Mouse (Mus musculus) kidney, adult 8-10 months (tissue): ENCODE measurements around the gene Akr1b7.
A peak's percentile ranks its signal among the peaks of the same experiment; 100 is the strongest.
"Not testable (repeated sequence)": the region's sequence is repeated elsewhere in the genome, so short reads cannot be mapped to it uniquely, and the experiment has no call there.

ENCODE experiments used
- DNase-seq, 2 experiments: peaks; one replicate each; pipeline ENCODE4 v3.0.0; 2022

The Akr1b7 gene

DNA sequence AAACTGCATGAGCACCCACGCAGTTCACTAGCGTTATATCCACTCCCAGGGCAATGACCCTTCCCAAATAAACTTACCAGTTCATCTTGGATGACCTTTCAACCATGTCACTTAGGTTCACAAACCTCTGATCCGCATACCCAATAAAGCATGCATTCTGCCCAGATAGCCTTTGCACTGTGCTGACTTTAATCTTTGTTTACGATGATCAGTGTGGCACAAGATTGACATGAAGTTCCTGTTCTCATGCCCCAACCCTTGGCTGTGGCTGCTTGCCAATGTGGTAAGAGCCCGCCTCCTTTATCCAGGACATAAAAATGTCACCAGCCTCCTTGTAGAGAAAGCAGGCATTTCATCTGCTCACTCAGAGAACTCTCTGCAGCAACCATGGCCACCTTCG is at the start of gene Akr1b7:
Gene Akr1b7 (plus strand): TSS at position 312 of the 400 bp plus-strand sequence.
- DNase-seq: peak; percentile 6 to 23

- DNase-seq: no peak
Observed at GRCm38 (mm10) chr6:34364217-34365136, 47.7 kb upstream of the Akr1b7 start.

DNA sequence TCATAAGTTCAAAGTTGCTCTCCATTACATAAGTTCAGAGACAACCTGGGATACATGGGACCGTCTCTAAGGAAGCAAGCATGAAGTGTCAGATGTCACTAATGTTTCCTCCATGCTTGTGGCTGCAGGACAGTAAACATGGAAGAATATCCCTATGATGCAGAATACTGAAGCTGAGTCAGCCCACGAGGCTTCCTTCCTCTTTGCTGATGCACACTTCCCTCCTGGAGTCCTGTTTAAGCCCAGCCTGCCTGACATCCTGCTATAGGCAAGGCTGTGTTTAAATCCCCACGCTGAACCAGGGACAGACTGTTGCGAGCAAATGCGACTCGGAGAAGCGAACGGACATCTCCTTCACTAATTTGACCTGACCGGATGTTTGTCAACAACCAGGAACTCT is 44.1 kb upstream of the Akr1b7 start:
- no peak for DNase-seq

GRCm38 (mm10) chr6:34370081-34370480 is 42.1 kb upstream of the Akr1b7 start:
- DNase-seq: no peak

DNA sequence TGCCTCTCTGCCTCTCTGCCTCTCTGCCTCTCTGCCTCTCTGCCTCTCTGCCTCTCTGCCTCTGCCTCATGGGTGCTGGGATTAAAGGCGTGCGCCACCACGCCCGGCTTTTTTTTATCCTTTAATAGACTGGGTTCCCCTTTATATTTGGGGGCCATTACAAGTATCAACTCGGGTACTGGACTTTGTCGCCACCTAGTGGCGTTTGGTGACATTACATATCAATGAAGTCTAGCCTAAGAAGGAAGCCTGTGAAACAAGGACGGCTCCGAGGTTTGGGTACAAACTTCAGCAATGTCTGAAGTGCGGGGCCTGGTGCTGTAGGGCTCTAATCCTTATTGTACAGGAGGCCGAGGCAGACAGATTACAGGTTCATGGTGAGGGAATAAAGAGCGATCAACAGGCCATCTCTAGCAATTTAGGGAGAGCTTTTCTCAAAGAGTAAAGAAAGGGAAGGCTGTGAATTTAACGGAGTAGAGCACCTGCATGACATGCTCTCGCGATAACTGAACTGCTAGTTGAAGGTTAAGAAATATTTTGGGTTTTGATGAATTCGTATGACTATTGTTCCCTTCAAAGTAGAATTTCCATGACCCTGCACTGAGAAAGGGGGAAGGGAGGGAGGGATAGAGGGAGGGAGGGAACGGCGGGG is 40.3 kb upstream of the Akr1b7 start:
- peak; percentile 59 to 88 for DNase-seq

GRCm38 (mm10) chr6:34373841-34374240 is 38.3 kb upstream of the Akr1b7 start:
- DNase-seq: no peak

DNA sequence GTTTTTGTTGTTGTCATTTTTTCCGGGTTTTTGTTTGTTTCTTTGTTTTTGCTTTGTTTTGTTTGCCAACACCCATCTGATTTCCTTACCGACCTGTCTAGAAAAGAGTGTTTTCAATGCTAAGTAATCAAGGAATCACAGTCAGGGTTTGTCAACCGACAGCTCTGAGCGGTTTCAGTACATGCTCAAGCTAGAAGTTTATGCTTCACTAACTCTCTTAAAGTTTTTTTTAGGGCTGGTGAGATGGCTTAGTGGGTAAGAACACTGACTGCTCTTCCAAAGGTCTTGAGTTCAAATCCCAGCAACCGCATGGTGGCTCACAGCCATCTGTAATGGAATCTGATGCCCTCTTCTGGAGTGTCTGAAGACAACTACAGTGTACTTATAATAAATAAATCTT is 36.2 kb upstream of the Akr1b7 start:
- not testable (repeated sequence) for DNase-seq

- no peak for DNase-seq
Observed at GRCm38 (mm10) chr6:34383401-34383800, 28.7 kb upstream of the Akr1b7 start.

DNA sequence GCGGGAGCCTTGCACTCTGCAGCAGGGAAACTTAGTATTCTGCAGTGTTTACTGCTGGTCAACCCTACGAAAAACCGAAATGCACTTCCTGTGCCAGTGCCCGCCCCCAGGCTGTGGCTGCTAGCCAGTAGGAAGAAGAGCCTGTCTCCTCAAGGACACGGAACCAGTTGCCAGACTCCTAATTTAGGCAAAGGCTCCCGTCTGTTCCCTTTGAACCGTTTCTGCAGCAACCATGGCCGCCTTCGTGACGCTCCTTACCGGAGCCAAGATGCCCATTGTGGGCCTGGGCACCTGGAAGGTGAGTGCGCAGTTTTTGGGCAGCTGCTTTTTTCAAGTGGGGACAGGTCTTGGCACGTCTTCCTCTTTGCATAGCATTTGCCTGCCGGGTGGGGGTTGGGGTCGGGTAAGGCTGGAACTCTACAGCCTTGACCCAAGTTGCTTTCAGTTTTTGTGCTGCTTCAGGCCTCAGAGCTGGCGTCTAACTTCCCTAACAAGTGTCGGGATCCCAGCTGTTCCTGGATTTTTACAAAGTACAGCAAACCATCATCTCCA is 27.9 kb upstream of the Akr1b7 start, which contains the start of gene Akr1b10:
Gene Akr1b10 (plus strand): TSS at position 109 of the 552 bp plus-strand sequence.
- peak; percentile 87 to 90 for DNase-seq

- DNase-seq: peak; percentile 31 to 66
Observed at GRCm38 (mm10) chr6:34384701-34385370, 27.3 kb upstream of the Akr1b7 start.

GRCm38 (mm10) chr6:34388420-34389156 is 23.5 kb upstream of the Akr1b7 start:
- DNase-seq: no peak

GRCm38 (mm10) chr6:34395897-34396296 is 16.2 kb upstream of the Akr1b7 start:
- no peak for DNase-seq

DNA sequence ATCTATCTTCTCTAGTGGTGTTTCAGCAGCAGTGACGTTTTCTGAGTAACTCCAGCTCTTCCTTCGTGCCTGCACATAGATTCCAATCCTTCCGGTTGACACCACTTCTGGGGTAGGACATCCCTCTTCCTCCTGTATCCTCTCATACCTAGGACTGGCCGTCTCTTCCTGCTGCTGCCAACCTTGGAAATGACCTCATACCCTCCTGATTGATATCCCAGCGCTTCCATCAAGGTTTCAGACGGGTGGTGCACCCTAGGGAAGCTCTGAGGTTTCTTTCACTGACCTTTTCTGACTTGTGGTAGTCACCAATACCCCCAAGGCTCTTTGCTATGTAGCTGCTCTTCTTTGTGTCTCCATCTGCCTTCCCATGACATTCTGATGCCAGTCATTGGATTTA is 13.7 kb upstream of the Akr1b7 start:
- DNase-seq: no peak

DNA sequence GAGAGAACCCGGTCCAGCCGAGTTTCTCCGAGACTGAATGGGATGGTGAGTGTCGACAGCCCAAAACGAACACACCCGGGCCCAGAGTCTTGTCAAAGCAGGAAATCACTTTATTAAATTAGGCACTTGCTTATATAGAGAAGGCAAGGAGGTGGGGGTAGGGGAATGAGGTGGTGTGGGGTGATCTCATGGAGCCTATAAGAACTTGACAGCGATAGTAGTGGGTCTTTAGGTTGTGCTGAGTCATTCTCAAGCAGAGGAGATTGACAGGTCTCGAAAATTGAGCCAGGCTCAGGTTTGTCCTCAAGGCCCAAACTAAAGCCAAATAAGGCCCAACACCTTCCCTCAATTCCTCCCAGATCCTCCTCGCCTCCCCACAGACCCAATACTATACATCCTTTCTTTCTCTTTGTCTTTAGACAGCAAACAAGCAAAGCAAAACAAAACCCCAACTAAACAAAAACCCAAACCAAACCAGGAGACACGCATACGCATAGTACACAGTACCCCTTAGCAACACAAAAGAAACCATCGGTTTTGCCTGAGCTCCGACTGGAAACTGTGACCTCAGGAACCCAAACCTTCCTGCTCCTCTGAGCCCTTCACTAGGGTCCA is 12.4 kb upstream of the Akr1b7 start:
- no peak for DNase-seq

DNA sequence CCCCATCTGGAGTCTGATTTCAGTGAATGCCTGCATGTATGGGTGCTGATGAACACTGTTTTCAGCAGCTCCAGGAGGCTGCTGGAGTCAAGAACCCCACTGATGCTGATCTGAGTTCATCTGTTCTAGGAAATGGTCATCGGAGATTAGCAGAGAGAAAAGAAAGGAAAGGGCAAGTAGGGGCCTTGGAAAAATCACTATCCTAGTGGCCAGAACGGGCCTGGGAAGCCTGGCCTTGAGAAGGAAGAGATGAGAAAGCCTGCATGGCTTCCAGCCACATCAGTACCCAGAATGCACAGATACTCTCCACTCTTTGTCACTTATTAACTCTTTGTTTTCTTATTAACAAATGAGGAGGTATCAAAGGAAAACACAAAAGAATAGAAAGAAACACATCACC is 11.4 kb upstream of the Akr1b7 start:
- DNase-seq: no peak

DNA sequence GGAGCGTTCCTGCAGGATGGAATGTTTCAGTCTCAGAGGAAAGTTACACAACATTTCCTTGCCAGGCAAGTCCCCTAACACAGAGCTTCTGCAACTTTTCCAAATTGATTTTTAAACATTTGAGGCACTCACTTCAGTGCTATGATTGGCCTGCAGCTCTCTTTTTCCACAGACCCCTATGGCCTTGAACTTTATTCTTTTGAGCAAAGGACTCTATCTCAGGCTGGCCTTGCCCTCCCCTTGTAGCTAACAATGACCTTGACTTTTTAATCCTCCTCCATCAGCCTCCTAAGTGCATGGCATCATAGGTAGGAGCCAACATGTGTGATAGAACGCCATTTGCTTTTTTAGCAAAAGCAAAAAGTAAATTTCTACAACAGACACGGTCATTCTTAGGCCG is 5.4 kb upstream of the Akr1b7 start:
- no peak for DNase-seq

- no peak for DNase-seq
Observed at GRCm38 (mm10) chr6:34407403-34407802, 4.7 kb upstream of the Akr1b7 start.

DNA sequence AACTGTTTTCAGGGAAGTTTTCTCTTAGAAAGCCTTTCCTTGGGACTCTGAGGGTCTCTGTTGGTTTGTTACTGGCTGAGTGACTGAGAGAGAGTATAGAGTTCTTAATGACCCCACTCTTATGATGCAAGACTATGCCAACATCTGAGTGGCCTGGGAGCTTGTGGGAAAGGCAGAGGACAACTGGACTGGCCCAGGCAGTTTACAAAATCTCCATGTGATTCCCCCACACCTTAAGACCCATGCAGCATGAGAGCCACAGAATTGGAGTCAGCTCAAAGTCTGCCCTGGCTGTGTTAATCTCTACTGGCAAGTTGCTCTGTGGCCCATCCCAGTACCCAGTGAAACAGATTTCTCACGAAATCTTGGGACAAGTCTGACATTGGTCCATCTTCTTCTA is 554 bp downstream of the Akr1b7 start:
- no peak for DNase-seq

- not testable (repeated sequence) for DNase-seq
Observed at GRCm38 (mm10) chr6:34413386-34413785, 1.3 kb downstream of the Akr1b7 start.

DNA sequence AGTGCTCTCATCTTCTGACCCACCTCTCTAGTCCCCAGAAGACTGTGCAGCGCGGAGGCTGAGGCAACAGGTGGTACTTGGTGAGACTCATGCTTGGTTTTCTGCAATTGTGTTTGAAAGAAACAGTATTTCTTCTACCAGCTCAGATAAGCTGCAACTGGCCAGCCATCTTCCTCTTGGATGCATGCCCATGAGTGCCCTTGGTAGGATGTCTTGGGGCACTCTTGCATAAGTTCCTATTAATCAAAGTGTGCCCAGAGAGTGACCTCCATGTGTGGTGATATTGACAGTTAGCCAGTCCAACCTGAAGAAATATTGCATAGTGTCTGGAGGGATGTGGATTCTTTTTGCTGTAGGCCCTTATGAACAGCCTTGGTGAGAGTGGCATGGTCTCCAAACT is 4.4 kb downstream of the Akr1b7 start:
- DNase-seq: no peak

DNA sequence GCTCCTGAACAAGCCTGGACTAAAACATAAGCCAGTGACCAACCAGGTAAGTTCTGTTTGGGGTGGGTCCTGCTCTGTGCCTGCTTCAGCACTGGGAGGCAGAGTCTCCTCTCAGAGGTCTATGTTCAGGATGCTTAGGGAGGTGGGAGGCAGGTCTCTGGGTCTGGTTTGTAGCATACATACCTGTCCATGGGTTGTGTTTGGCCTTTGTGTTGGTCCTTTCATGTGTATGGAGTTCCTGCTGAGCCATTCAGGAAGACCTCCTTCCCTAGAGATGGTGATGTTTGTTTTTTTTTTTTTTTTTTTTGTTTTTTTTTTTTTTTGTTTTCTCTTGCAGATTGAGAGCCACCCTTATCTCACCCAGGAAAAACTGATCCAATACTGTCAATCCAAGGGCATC is 6.9 kb downstream of the Akr1b7 start:
- DNase-seq: no peak

- DNase-seq: no peak
Observed at GRCm38 (mm10) chr6:34439006-34439405, 26.9 kb downstream of the Akr1b7 start.
